Mouse (Mus musculus) bone marrow macrophage, adult 2 months (primary cell): ENCODE data around the gene D930007J09Rik.

Experiments
- CTCF ChIP-seq: IDR thresholded peaks from 2 replicates; pipeline ENCODE4 v1.5.1; 2012; ENCODE audit warnings: low read depth, mild to moderate bottlenecking, low read length, moderate library complexity
- POLR2A ChIP-seq: IDR thresholded peaks from 2 replicates; pipeline ENCODE4 v1.6.1; 2012; ENCODE audit warnings: mild to moderate bottlenecking, low read depth, low read length, borderline replicate concordance

- TF ChIP-seq POLR2A = no peak
- no peak for TF ChIP-seq CTCF
Observed at GRCm38 (mm10) chr13:32849531-32850123, 47.0 kb upstream of the D930007J09Rik start.
